ENCODE assay signal across 28 mouse cellular contexts in the genomic region with DNA sequence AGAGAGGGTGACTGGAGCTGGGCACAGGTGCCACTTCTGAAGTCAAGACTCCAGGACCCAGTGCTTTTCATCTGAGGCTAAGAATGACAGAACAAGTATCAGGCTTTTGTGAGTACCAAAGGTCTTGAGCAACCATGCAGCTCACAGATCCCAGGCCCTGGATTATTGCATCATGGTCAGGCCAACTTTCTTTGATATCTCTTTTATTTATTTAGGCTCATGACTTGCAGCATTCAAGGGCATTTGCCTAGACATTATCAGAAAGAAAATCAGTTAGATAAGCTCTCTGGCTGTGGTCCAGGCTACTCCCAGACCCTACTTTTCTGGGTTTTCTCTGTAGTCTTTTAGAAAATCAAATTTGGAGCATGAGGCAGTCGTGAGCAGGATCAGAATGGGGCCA. TPM values are rescaled to one million over a fixed set of nuclear protein-coding genes. Genes with fewer than 3 reads are reported as not detected.
DNase-seq lines count a peak whose midpoint lies in the region; ATAC-seq lines count a peak whose summit lies in the region.
"Had no signal": no experiment of that assay in that cellular context is flagged by ENCODE, and none has a peak within 500 bp of the region (broad histone marks: within the 10 kb centered on the region; RNA-seq: fewer than 3 reads in every experiment).

No protein-coding gene starts in this region.

- H3K4me1 ChIP-seq in liver, embryonic 16.5 days (ENCODE audit: control insufficient read depth, low read depth, low read length), result no peaks in the 10 kb centered on the region; the same call in 1 of the 2 replicates
- no peaks in the 10 kb centered on the region for H3K4me1 ChIP-seq in liver, embryonic 11.5 days (replicated peaks; ENCODE audit: control insufficient read depth, insufficient read depth, low read length)
- H3K4me1 ChIP-seq: embryonic facial prominence, embryonic 12.5 days; neural tube, embryonic 12.5 days had no signal

- H3K4me2 ChIP-seq in liver, embryonic 16.5 days (ENCODE audit: low read depth, low read length), result no peak overlapping the region
- H3K4me2 ChIP-seq in liver, embryonic 11.5 days, result no peak overlapping the region
- H3K4me2 ChIP-seq: embryonic facial prominence, embryonic 12.5 days; heart, embryonic 13.5 days; hindbrain, embryonic 13.5 days; limb, embryonic 13.5 days; lung, embryonic 14.5 days; neural tube, embryonic 12.5 days had no signal

- ATAC-seq in liver, embryonic 16.5 days (ENCODE audit: low read depth), result peak; percentile 35; the same call in 1 of the 2 replicates
- no peak for ATAC-seq in liver, embryonic 11.5 days (replicated peaks; ENCODE audit: low FRiP score)
- ATAC-seq: forebrain, postnatal 0 days; Patski had no signal

- no peak overlapping the region for H3K4me3 ChIP-seq in liver, embryonic 16.5 days (ENCODE audit: low read depth, low read length)
- H3K4me3 ChIP-seq in liver, embryonic 11.5 days (ENCODE audit: low read depth, low read length), result no peak overlapping the region
- H3K4me3 ChIP-seq: embryonic facial prominence, embryonic 12.5 days; heart, adult 2 months; heart, embryonic 13.5 days; hindbrain, embryonic 13.5 days; limb, embryonic 13.5 days; neural tube, embryonic 12.5 days had no signal

- no peaks in the 10 kb centered on the region for H3K9me3 ChIP-seq in liver, embryonic 16.5 days (replicated peaks; ENCODE audit: control insufficient read depth, low read length)
- no peaks in the 10 kb centered on the region for H3K9me3 ChIP-seq in liver, embryonic 11.5 days (ENCODE audit: control insufficient read depth, low read length)
- H3K9me3 ChIP-seq: embryonic facial prominence, embryonic 12.5 days; heart, embryonic 13.5 days; hindbrain, embryonic 13.5 days; limb, embryonic 13.5 days; neural tube, embryonic 12.5 days had no signal

- no peaks in the 10 kb centered on the region for H3K27me3 ChIP-seq in liver, embryonic 16.5 days (ENCODE audit: control insufficient read depth, insufficient read depth, low read depth, low read length)
- no peaks in the 10 kb centered on the region for H3K27me3 ChIP-seq in liver, embryonic 11.5 days (replicated peaks; ENCODE audit: control insufficient read depth, insufficient read depth, low read length)
- H3K27me3 ChIP-seq: embryonic facial prominence, embryonic 12.5 days; heart, embryonic 13.5 days; hindbrain, embryonic 13.5 days; limb, embryonic 13.5 days; neural tube, embryonic 12.5 days had no signal

- DNase-seq in heart, adult 11 months, result peak; percentile 79
- DNase-seq in heart, postnatal 14 days, result no peak
- no peak for DNase-seq in liver, embryonic 11.5 days (ENCODE audit: low spot score)
- DNase-seq in ovary, postnatal 36 days (ENCODE audit: low spot score), result peak; percentile 3
- no peak for DNase-seq in ovary, postnatal 10 days (ENCODE audit: low spot score)
- peak; percentile 37 for DNase-seq in lung, postnatal 36 days
- no peak for DNase-seq in thymus, postnatal 14 days
- DNase-seq: cerebellum, adult 18-20 months; cerebellum, postnatal 14 days; forebrain, postnatal 0 days; gastrocnemius, postnatal 14 days; heart, adult 2 months; kidney, adult 18-20 months; layer of hippocampus, postnatal 36 days; lung, embryonic 14.5 days; midbrain, embryonic 14.5 days; thymus, adult 18-20 months had no signal

- H3K27ac ChIP-seq in liver, embryonic 16.5 days (ENCODE audit: low read length), result peak overlapping the region; percentile 27; the same call in 1 of the 2 replicates
- no peak overlapping the region for H3K27ac ChIP-seq in liver, embryonic 11.5 days (ENCODE audit: low read depth, low read length)
- H3K27ac ChIP-seq: embryonic facial prominence, embryonic 12.5 days; heart, adult 2 months; heart, embryonic 13.5 days; hindbrain, embryonic 13.5 days; limb, embryonic 13.5 days; neural tube, embryonic 12.5 days had no signal

- intact Hi-C loops in heart, postnatal 14 days (cut with DNase I), result no loop called here

- H3K36me3 ChIP-seq in liver, embryonic 16.5 days (ENCODE audit: control insufficient read depth, insufficient read depth), result no peaks in the 10 kb centered on the region
- H3K36me3 ChIP-seq in liver, embryonic 11.5 days (ENCODE audit: control insufficient read depth, insufficient read depth, low read length), result no peaks in the 10 kb centered on the region
- H3K36me3 ChIP-seq: embryonic facial prominence, embryonic 12.5 days; heart, embryonic 13.5 days; hindbrain, embryonic 13.5 days; limb, embryonic 13.5 days; neural tube, embryonic 12.5 days had no signal

- no peak overlapping the region for H3K9ac ChIP-seq in liver, embryonic 16.5 days (ENCODE audit: low read depth, low read length)
- H3K9ac ChIP-seq in liver, embryonic 11.5 days (ENCODE audit: low read depth, low read length), result no peak overlapping the region
- H3K9ac ChIP-seq: embryonic facial prominence, embryonic 12.5 days; forebrain, postnatal 0 days; heart, embryonic 13.5 days; hindbrain, embryonic 13.5 days; limb, embryonic 13.5 days; lung, embryonic 14.5 days; neural tube, embryonic 12.5 days had no signal

- WGBS in liver, embryonic 16.5 days (ENCODE audit: insufficient replicate concordance), result 19% methylated on average over 1 of the region's 1 CpGs
- 35% methylated on average over 1 of the region's 1 CpGs for WGBS in liver, embryonic 11.5 days

RNA-seq across cellular contexts. Expression of gene Gpam, which starts 4.7 kb away (rescaled TPM):
- total RNA-seq in heart, postnatal 14 days (2021), result 100 to 1,000 TPM; 165 to 166 TPM
- 43.3 and 45.2 TPM in 2 replicates for polyA plus RNA-seq in liver, embryonic 16.5 days (2015; fragmentation: Nextera tagmentation; extraction: Ambion mirVana)
- polyA plus RNA-seq in liver, embryonic 11.5 days (2014; fragmentation: Nextera tagmentation; extraction: Ambion mirVana), result 36.3 and 42.2 TPM in 2 replicates

RNA-seq across cellular contexts. Expression of gene Tectb, which starts 48.8 kb away (rescaled TPM):
- total RNA-seq in heart, postnatal 14 days (2021), result under 1 TPM; 0.17 to 0.72 TPM
- polyA plus RNA-seq in liver, embryonic 16.5 days (2015; fragmentation: Nextera tagmentation; extraction: Ambion mirVana), result 0.40 and 0.53 TPM in 2 replicates
- polyA plus RNA-seq in liver, embryonic 11.5 days (2014; fragmentation: Nextera tagmentation; extraction: Ambion mirVana), result not detected in 2 replicates
- total RNA-seq: ES-E14; forebrain, postnatal 0 days; layer of hippocampus, postnatal 36 days; megakaryocyte-erythroid progenitor cell, adult 5-6 weeks had no signal
- polyA plus RNA-seq: forebrain, embryonic 11.5 days; heart, embryonic 13.5 days; limb, embryonic 13.5 days; lung, embryonic 14.5 days; neural tube, embryonic 12.5 days; Patski; small intestine, adult 2 months had no signal

Comparison
In these comparisons a context has a peak if more than half of its experiments do, and no peak if none do; other contexts are left out.
1. DNase-seq: peak in heart, adult 11 months (single experiment), ovary, postnatal 36 days (single experiment) and lung, postnatal 36 days (single experiment); none in heart, postnatal 14 days (0 of 2), liver, embryonic 11.5 days (single experiment), ovary, postnatal 10 days (single experiment) and thymus, postnatal 14 days (single experiment).